Mouse (Mus musculus): ENCODE results near the gene Sfmbt1. TPM values are rescaled to one million over a fixed set of nuclear protein-coding genes. Genes with fewer than 3 reads are reported as not detected.

Sfmbt1 gene
- total RNA-seq (2015) (11.1 and 12.1 TPM in 2 replicates), total RNA-seq (2017) (6.9 and 9.6 TPM in 2 replicates)

DNA sequence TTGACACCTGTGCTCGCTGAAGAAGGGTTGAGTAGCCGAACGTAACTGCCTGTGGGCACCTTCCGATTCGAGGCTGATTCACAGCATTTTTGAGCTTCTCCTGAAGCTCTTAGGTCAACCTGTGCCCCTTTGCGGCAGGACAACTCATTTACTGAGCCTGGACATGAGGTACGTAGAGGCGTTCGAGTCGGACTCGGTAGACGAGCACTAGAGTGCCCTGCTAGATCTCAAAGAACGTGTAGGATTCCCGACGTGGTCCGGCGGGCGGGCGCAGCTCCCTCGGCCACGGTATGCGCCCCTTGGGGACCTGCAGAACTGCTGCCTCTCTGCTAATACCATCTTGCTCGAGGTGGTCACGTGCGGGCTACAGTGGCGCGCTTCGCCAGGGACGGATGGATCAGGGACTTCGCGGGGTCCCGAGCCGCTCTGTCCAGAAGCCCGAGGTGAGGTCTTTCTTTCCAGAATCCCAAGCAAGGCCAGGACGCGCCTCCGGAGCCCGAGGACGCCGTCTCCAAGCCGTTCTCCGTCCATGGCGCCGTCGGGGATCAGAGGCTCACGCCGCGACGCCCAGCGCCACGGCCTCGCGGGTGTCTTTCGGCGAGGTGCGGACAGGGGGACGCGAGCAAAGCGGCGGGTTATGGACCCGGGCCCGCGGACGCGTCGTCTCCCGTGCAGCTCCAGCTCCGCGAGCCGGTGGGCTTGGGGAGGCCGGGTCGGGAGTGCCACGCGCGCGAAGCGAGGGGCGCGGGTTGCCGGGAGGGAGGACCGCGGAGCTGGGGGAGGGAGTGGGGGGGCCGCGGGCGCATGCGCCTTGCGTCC, at the start of gene Sfmbt1:
Sfmbt1 (plus strand) TSS at position 51 of the 819 bp plus-strand sequence.
- peak; percentile 25 for ATAC-seq (replicated peaks; ENCODE audit: poor library complexity)

DNA sequence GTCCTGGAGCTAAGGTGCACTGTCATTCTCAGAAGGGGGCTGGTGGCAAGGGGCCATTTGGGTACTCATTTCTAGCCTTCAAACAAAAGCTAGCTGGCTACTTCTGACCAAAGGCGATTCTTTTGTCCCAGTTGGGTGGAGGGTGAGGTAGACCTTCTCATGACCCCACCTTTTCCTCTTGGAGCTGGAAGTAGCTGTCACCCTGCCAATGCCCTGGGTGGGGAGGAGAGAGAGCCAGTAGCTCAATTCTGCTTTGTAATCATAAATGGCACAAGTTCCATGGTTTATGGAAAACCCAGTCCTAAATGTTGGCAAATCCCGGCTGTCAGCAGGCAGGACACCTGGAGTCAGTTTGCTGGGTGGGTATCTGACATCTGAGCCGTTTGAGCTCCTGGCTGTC, 48.6 kb upstream of the Sfmbt1 start:
- ATAC-seq (replicated peaks; ENCODE audit: poor library complexity) = no peak

DNA sequence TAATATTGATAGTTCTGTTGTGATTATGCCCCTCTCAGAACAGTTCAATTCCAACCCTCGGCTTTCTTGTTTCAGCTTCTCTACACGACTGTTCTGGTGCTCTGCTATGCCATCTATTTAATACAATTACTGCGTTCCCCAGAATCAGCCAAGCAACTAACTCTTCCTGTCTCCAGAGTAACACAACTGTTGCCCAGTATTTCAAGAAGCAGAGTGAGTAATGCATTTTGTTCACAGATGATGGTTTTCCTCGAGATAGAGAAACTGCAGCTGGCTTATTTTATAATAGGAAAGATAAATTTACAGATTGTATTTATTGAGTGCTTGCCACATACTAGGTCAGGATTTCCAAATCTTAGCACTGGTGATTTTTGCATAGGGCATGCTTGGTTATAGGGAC, 48.0 kb upstream of the Sfmbt1 start:
- no peak for ATAC-seq (replicated peaks; ENCODE audit: poor library complexity)

DNA sequence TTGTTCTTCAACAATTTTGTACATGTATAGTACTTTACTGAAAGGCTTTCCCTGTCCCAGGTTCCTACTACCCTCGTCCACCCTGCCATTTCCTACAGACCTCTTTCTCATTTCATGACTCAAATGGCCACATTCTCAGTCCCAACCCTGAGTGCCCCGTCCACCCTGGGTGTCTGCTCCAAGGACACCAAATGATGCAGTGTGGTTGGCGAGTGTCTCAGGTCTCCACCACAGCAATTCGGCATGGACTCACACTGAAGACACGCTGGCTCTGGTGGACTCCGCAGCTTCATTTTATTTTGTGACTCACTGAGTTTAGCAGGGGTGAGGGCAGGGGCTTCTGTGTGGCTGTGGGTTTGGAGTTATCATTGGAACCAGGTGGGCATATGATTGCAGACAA, 44.5 kb upstream of the Sfmbt1 start:
- no peak for ATAC-seq (replicated peaks; ENCODE audit: poor library complexity)

DNA sequence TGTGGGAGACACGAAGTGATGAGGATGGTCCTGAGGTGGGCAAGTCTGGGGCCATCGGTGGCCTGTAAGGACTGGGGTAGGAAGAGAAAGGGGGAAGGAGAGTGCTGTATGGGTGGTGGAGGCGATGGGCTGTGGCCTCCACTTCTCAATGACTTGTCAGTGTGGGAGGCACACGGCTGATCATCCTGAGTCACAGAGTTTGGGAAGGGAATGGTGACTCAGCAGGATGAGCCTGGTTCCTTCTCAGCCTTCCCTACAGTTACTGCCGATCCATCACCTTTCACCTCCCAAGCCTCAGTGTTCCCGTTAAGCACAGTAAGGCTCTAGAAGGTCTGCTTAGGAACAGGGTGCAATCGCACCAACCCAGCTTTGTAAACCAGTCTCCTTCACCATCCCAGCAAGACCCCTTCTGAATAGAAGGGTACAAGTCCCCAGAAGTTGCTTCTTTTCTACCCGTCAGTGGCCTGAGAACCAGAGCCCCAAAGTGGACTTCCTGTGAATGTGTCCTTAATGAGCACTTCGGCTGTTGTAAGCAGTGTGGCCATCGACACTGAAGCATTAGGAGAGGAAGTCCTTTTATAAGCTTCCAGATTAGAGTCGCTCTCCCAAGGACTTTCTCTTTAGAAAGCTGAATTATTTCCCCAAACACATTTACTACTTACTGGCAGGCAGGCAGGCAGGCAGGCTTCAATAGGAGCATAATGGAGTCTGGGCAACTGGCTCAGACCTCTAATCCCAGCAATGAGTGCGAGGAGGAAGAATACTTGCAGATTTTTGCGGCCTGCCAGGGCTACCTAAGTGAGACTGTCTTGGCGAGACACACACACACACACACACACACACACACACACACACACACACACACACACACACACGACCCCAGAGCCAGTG, 43.3 kb upstream of the Sfmbt1 start:
- ATAC-seq (replicated peaks; ENCODE audit: poor library complexity) = no peak

DNA sequence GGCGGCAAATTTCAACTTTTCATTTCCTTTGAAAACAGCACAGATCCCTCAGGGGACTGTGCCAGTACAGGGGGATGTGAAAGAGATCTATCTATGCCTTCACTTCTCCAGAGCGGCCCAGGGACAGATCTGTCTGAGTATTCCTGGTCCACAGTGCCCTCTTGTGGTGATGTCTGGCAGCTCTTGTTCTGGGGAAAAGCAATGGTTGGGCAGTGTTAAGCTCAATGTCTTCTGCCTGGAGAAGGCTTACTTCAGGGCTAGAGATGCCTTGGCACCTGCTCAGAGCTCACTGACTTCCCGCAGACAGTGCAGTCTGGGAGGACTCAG, 42.7 kb upstream of the Sfmbt1 start:
- ATAC-seq (replicated peaks; ENCODE audit: poor library complexity) = peak; percentile 91

DNA sequence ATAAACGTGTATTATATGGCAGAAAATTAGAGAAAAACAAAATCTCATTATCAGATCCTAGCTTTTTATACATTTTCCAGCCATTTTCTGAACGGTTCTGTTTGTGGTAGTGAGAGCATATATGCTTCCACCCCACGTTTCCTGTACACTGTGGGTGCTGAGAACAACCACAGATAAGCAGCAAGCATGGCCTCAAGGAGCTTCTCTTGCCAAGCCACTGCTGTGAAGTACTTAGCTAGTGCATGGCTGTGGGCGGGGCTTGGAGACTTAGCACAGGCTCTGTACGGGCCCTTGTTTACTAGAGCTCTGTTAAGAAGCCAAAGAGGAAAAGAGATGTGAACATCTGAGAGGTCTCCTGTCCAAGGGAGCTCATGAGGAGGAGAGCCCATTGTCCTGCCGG, 39.7 kb upstream of the Sfmbt1 start:
- peak; percentile 93 for ATAC-seq (replicated peaks; ENCODE audit: poor library complexity)

DNA sequence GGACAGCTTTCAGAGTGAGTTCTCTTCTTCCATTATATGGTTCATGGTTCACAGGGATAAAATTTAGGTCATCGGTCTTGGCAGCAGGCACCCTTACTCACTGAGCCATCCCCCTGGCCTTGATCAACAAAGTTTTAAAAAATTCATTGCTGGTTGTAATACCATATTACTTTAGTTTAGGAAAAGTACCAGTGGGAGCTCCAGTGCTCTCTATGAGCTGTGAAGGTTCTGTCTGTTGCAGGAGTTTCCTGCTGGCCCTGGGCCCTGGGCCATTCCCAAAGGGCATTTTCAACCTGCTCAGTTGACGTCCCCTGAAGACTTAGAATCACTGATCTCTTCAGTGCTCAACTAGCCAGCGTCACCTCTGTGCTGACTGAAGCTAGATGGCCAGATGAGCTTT, 32.5 kb upstream of the Sfmbt1 start:
- no peak for ATAC-seq (replicated peaks; ENCODE audit: poor library complexity)

DNA sequence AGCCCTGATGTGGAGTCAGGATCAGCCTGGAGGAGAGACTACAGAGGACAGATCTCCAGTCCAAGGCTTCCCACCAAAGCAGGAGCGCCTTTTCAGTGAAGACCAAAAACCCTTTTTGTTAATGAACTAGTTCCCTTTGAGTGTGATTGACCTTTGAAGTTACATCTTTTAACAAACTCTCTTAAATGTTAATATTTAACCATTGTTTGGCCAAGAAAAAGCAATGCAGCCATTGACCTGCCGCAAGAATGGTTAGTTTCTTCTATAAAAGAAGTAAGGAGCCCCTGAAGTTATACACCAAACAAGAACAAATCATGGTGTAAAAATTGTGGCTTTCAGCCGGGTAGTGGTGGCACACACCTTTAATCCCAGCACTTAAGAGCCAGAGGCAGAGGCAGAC, 24.0 kb upstream of the Sfmbt1 start:
- no peak for ATAC-seq (replicated peaks; ENCODE audit: poor library complexity)

DNA sequence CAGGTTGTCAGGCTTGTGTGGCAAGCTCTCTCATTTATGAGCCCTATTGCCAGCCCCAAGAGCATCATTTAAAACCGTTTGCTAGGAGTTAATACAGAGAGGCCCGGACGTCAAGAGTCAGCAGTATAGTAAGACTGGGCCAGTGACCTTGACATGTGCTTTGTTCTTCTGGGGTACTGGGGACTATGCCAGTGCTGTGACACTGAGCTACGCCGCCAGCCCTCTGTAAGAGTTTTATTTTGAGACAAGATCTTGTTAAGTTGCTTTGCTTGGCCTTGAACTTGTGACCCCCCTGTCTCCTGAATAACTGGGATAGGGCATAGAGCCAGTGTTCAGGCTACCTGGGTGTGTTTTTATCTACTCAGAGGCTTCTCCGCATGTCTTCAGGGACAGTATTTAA, 22.2 kb upstream of the Sfmbt1 start:
- no peak for ATAC-seq (replicated peaks; ENCODE audit: poor library complexity)

DNA sequence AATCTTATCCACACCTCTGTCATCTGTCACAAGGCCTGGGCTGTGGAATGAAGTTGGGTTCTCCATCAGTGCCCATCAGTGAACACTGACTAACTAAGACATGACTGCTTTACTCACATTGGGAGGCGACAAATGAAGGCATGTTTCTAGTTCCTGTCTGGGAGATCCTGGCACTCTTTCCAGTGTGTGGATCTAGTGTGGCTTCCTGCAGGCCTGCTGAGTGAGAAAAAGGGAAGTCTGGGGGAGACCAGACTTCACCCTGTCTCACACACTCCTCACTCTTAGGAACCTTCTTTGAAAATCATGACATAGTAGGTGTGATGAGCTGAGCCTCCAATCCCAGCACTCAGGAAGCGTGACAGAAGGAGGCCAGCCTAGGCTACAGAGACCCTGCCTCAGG, 19.9 kb upstream of the Sfmbt1 start:
- peak; percentile 72 for ATAC-seq (replicated peaks; ENCODE audit: poor library complexity)

DNA sequence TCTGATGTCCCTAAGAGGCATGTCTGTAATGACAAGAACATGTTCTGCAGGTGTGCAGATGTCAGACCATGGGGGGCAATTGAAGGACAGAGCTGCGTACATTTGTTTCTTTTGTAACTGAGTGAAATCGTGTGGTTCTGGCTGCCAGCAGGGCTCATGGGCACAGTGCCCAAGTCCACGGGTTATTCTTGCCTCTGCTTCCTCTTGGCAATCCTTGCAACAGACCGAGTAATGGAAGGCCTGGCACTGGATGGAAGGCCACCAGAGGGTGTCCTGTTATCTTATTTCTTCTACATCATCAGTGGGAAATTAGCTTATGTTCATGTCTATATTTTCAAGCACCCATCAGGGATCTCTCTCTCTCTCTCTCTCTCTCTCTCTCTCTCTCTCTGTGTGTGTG, 19.0 kb upstream of the Sfmbt1 start:
- peak; percentile 75 for ATAC-seq (replicated peaks; ENCODE audit: poor library complexity)

DNA sequence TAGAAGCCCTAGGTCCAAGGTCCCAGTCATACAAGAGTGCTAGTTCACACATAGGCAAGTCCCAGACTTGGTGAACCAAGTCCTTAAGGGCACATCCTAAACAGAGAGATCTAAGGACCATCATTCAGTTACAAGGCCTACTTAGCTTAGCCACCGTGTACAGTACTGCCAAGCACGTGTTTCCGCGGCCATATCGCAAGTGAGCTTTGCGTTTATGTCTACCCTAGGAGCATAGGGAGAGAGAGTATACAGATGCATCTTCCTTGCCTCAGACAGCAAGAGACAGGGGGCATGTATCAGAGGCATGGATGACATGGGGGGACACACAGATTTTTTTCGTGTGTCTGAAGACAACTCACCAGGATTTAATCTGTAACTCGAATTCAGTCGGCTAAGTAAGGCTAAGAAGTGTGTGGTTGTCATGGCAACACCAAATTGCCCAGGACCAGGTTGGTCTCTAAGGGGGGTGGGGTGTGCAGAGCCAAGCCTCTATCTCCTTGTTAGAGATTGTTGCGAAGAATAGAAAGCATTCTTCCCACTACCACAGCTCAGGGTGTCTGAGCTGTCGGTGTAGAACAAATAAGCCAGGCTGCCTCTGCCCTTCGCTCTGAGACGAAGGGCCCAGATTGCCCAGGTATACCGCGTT, 17.1 kb upstream of the Sfmbt1 start:
- ATAC-seq (replicated peaks; ENCODE audit: poor library complexity) = no peak

DNA sequence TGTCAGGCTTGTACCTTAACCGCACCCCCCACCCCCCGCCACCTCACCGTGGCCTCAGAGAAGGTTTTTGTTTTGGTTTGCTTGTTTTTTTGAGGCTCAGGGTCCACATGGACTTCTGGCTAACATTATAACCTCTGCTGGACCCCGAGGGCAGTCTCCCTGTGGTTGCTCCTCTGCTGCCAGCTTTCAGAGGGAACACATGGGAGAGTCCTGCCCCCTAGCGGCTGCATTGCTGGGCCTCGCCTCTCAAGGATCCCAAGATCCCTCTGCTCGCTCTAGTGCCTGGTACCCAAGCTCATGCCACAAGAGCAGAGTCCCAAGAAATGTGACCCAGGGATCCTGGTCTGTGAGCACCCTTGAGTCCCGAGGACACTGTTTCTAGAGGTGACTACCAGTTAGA, 15.0 kb upstream of the Sfmbt1 start:
- ATAC-seq (replicated peaks; ENCODE audit: poor library complexity) = peak; percentile 72

DNA sequence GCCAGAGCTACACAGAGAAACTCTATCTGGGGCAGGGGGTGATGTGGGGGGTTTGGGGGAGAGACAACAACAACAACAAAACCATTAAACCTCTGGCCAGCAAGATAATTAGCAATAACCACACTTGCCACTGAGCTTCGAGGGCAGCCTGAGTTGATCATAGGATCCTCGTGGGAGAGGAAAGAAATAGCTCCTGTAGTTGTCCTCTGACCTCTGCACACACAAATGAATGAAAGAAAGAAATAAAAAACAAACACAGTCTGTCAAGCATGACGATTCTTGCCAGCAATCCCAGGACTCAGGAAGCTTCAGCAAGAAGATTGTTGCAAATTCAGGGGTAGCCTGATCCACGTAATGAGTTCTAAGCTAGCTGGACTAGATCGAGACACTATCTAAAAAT, 12.1 kb upstream of the Sfmbt1 start:
- no peak for ATAC-seq (replicated peaks; ENCODE audit: poor library complexity)

DNA sequence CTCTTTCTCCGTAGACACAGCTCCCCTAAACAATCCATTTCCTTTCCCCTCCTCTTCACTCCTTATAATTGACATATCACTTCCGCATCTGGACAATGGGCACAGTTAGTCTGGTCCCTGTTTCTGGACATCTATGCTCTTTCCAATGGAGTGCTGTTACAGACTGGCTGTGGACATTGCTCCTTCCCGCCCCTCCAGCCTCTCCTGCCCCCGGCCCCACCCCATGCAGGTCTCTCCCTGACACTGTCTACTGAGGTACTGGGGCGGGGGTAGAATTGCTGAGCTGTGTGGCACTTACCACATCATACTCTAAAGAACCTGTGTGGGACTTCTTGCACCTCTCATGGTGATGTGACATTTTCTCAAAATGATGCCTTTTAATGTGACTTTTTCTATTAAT, 11.6 kb upstream of the Sfmbt1 start:
- ATAC-seq (replicated peaks; ENCODE audit: poor library complexity) = no peak

DNA sequence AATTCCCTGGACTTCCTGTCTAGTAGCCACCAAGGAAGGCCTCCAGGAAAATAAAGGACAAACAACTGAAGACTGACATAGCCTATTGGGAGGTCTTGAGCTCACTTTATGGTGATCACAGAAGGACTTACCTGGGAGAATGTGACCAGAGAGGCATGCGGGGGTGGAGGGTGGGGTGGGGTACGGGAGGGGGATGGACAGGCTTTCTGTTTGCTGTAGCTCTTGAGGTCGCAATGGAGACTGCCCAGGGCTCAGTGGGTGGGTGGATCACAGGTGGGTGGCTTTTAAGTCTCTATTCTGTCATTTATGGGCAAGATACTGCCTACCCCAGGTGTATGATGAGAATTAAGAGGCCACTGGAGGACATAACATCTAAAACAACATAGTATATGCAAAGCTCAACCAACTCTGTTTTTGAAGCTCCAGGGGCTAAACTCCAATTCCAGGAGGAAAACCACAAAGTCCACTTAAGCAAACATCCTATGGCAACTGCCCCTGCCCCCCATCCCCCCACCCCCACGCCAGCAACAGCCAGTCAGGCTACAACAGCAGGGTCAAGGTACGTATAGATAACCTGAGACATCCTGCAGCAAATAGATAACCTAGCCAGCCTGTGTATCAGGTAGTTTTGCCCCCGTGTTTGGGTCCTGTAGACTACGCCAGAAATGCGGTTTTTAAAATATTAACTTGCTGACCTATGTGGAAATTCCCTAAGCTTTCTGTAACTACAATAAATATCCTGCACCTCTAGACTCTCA, 10.4 kb upstream of the Sfmbt1 start:
- no peak for ATAC-seq (replicated peaks; ENCODE audit: poor library complexity)

DNA sequence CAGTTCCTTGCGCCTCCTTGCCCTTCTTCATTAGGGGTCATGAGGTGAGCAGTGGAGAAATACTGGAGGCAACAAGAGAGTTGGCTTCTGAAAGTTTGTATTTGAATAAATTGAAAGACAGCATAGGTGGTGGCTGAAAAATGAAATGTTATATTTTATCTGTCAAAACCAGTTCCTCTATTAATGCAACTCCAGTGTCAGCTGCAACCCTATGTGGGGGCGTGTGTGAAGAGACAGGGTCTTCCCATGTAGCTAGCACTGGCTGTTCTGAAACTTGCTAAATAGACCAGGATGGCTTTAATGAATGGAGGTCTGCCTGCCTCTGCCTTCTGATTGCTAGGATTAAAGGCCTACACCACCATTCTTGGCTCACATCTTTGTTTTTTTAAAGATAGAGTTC, 2.8 kb upstream of the Sfmbt1 start:
- no peak for ATAC-seq (replicated peaks; ENCODE audit: poor library complexity)

DNA sequence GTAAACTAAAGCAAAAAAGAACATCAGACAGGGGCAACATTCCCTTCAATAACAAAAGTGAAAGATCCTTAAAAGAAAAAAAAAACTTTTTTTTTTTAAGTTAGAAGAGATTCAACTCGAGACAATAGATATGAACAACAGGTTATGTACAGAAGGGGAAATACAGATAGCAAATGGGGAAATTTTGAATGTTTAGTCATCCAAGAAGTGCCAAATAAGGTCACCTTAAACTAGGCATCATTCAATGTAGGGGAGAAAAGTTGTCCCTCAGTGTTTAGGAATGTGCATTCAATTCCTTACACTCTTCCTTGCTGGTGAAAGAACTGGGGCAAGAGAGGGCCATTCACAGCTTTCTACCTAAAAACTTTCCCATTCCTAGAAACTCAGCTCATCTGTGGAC, 880 bp upstream of the Sfmbt1 start:
- no peak for ATAC-seq (replicated peaks; ENCODE audit: poor library complexity)

DNA sequence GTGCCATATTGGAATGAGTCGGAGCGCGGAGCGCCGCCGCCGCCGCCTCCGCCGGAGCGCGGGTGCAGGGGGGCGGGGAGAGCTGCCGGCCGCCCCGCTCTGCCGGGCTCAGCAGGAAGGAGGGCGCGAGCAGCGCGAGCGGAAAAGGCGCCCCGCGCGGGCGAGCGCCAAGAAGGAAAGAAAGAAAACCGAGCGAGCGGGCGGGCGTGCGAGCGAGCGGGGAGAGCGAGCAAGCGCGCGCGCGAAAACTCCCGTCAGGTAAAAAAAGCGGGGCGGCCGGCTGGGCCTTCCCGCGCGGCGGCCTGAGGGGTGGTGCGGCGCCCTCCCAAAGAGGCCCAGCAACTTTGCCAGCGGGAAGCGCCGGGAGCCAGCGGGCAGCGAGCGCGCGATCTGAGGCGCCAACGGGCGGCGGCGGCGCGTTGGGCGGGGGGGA, 985 bp downstream of the Sfmbt1 start:
- peak; percentile 40 for ATAC-seq (replicated peaks; ENCODE audit: poor library complexity)

Measured in megakaryocyte progenitor cell, adult 5-6 weeks (primary cell).